Mouse (Mus musculus) heart, embryonic 12.5 days (tissue): ENCODE measurements at regions not wholly inside any gene's neighbourhood (a gene's known extent, or its start where the extent isn't known, plus 50 kb on each side); places are given as distances from the start of the nearest gene placed in this dataset.

Source experiments
- ATAC-seq: fragments of 200-750 bp; cut with Nextera tagmentation; 2 replicates; pipeline ENCODE4 v1.8.0; 2017; ENCODE audit warnings: moderate TSS enrichment, moderate library complexity; ENCODE audit not compliant: insufficient number of reproducible peaks, low FRiP score
- H3K27ac ChIP-seq: fragments of 300-500 bp; sonication (generic); 2 replicates; pipeline ENCODE4 v1.5.1; 2016; ENCODE audit warnings: mild to moderate bottlenecking, moderate library complexity; ENCODE audit not compliant: poor library complexity, severe bottlenecking
- H3K27me3 ChIP-seq: fragments of 300-500 bp; sonication (generic); replicated peaks from 2 replicates; pipeline ENCODE4 v1.6.1; 2016; ENCODE audit warnings: mild to moderate bottlenecking, moderate library complexity
- H3K36me3 ChIP-seq: fragments of 300-500 bp; sonication (generic); 2 replicates; pipeline ENCODE4 v1.6.1; 2016; ENCODE audit warnings: mild to moderate bottlenecking, moderate library complexity
- H3K4me1 ChIP-seq: fragments of 300-500 bp; sonication (generic); replicated peaks from 2 replicates; pipeline ENCODE4 v1.6.1; 2016; ENCODE audit warnings: mild to moderate bottlenecking
- H3K4me2 ChIP-seq: fragments of 300-500 bp; sonication (generic); 2 replicates; pipeline ENCODE4 v1.6.1; 2016; ENCODE audit warnings: mild to moderate bottlenecking, moderate library complexity
- H3K4me3 ChIP-seq: fragments of 300-500 bp; sonication (generic); 2 replicates; pipeline ENCODE4 v1.5.1; 2016; ENCODE audit warnings: mild to moderate bottlenecking
- H3K9ac ChIP-seq: fragments of 300-500 bp; sonication (generic); 2 replicates; pipeline ENCODE4 v1.6.1; 2016; ENCODE audit warnings: mild to moderate bottlenecking, moderate library complexity
- H3K9me3 ChIP-seq: fragments of 300-500 bp; sonication (generic); replicated peaks from 2 replicates; pipeline ENCODE4 v1.6.1; 2016; ENCODE audit warnings: mild to moderate bottlenecking, moderate library complexity
- WGBS: fragments of 180-500 bp; shearing (Covaris S2); methylation state at CpG from one replicate; pipeline ENCODE4 v1.1.7; 2016; 5-methylcytosine and 5-hydroxymethylcytosine counted together

DNA sequence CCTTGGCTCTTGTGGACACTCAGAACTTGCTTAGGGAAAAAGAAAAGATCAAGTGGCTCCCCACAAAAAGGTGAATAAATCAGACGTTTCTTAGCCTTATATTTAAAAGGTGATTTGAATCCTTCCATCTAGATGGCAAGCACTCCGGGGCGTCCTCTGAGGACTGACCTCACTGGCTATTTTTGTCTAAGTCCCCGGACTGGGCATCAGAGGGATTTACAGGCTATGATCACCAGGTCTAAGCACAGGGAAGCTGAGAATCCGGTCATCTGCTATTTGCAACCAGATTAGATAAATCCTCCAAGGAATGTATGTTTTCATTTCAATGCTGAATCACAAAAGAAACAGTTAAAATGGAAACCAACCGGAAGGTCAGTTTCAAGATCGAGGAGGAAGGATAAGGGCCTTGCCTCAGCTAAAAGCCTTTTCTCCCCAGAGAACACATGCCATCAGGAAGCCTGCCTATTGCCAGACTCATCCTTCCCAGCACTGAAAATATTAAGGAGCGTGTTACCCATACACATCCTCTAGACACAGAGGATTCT is 342.1 kb downstream of the Lpin1 start:
- Histone ChIP-seq H3K4me2 (no peak overlapping the region), H3K36me3 (no peaks in the 10 kb centered on the region), H3K4me3 (no peak overlapping the region), H3K27me3 (no peaks in the 10 kb centered on the region), H3K4me1 (peaks cover 25% of the 10 kb centered on the region), H3K9me3 (no peaks in the 10 kb centered on the region), H3K27ac (no peak overlapping the region; the same call in 1 of the 2 replicates), H3K9ac (no peak overlapping the region)
- WGBS = 36% methylated on average over 8 of the region's 8 CpGs
- ATAC-seq = no peak

DNA sequence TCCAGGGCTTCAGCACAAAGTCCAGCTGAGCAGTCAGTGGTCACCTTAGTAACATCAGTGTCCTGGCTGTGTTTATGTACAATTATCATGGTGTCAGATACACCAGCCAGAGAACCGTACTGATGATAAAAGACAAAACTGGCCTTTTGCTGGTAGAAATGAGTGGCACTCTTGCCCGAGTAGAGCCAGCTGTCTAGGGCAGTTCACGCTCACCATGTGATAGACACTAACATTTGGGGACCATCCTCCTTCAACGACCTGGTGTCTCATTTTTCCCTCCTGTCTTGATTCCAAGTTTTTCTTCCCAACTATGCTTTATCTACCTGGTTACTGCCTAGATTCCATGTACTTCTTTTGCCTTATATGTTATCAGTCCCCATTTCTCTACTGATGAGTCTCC is 349.3 kb downstream of the Lpin1 start:
- 64% methylated on average over 4 of the region's 4 CpGs for WGBS
- H3K27me3 ChIP-seq = no peaks in the 10 kb centered on the region
- H3K4me3 ChIP-seq = no peak overlapping the region
- H3K9me3 ChIP-seq = no peaks in the 10 kb centered on the region
- H3K27ac ChIP-seq = no peak overlapping the region
- peaks cover 14% of the 10 kb centered on the region for H3K4me1 ChIP-seq
- ATAC-seq = no peak
- H3K4me2 ChIP-seq = no peak overlapping the region
- H3K9ac ChIP-seq = no peak overlapping the region
- no peaks in the 10 kb centered on the region for H3K36me3 ChIP-seq

DNA sequence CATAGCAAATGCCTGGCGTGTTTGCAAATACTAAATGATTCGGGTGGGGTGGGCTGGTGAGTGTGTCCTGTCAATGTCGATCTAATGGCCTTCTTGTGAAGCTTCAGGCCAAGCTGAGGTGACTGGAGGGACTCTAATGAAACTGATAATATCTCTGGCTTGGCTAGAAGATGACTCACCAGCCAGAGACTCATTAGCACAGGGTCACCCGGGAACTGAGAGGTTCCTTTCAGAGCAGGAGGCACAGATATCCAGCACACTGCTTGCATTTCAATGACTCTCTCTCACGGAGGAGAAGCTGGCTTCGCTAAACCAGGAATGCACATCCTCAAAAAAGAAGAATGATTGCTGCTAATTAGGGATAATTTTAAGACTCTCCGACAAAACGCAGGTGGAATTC is 349.8 kb downstream of the Lpin1 start:
- H3K36me3 ChIP-seq = no peaks in the 10 kb centered on the region
- H3K4me2 ChIP-seq = no peak overlapping the region
- H3K9me3 ChIP-seq = no peaks in the 10 kb centered on the region
- no peak for ATAC-seq
- H3K9ac ChIP-seq = no peak overlapping the region
- WGBS = 53% methylated on average over 8 of the region's 8 CpGs
- H3K4me1 ChIP-seq = peaks cover 14% of the 10 kb centered on the region
- H3K27ac ChIP-seq = no peak overlapping the region
- H3K4me3 ChIP-seq = no peak overlapping the region
- H3K27me3 ChIP-seq = no peaks in the 10 kb centered on the region

DNA sequence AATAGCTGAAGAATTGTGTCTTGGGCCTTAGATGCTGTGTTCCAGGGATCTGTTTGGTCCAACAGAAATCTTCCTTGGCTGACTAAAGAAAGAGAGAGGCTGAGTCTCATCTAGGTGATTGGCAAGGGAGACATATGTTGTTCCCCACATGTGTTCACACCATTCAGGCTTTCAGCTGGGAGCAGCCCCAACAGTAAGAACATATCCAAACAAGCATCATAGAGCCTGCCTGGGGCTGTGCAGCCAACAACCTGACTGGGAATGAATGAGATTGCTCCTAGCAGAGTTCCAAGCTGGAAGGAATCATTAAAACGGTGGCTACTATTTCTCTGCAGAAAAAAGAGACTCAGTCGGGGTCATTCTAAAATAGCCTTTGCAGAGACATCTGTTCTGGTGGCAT is 350.3 kb downstream of the Lpin1 start:
- 80% methylated on average over 2 of the region's 2 CpGs for WGBS
- Histone ChIP-seq H3K9ac (no peak overlapping the region), H3K9me3 (no peaks in the 10 kb centered on the region), H3K4me2 (no peak overlapping the region), H3K4me3 (no peak overlapping the region), H3K4me1 (peaks cover 14% of the 10 kb centered on the region), H3K27me3 (no peaks in the 10 kb centered on the region), H3K27ac (no peak overlapping the region), H3K36me3 (no peaks in the 10 kb centered on the region)
- no peak for ATAC-seq

DNA sequence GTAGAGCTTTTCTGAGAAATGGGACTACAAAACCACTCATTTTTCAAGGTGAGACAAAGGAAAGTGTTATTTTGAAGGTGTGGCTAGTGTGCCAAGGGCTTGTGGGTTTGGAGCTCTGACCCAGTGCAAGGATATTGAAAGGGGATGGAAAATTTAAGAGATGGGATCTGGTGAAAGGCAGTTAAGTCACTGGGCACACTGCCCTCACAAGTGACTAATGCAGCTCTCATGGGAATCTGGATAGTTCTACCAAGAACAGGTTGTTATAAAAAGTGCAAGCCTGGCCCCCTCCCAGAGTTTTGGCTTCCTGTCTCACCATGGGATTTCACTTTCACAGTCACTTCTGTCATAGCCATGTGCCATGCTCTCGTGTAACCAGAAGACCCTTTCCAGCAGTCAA is 360.1 kb downstream of the Lpin1 start:
- 91% methylated on average over 1 of the region's 1 CpGs for WGBS
- Histone ChIP-seq H3K27me3 (no peaks in the 10 kb centered on the region), H3K36me3 (no peaks in the 10 kb centered on the region), H3K9me3 (no peaks in the 10 kb centered on the region), H3K4me2 (no peak overlapping the region), H3K4me3 (no peak overlapping the region), H3K9ac (no peak overlapping the region), H3K27ac (no peak overlapping the region), H3K4me1 (peaks cover 6% of the 10 kb centered on the region; the same call in 1 of the 2 replicates)
- ATAC-seq = no peak

DNA sequence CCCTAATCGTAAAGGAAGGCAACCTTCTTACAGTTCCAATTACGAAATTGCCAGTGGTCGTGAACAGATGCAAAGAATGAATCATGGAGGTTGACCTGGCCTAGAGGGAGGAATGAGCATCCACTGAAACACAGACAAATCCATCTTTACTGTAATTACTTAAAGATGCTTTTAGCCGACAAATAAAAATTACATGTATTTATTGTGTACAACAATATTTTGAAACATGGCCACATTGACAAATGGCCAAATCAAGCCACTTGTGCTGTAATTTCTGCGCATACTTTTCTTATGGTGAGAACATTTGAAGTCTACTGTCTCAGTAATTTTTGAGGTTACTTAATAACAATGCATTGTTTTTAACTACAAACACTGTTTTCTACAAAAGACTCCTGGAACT is 360.7 kb downstream of the Lpin1 start:
- Histone ChIP-seq H3K4me2 (no peak overlapping the region), H3K27me3 (no peaks in the 10 kb centered on the region), H3K4me3 (no peak overlapping the region), H3K36me3 (no peaks in the 10 kb centered on the region), H3K27ac (no peak overlapping the region), H3K4me1 (peaks cover 4% of the 10 kb centered on the region; the same call in 1 of the 2 replicates), H3K9ac (no peak overlapping the region), H3K9me3 (no peaks in the 10 kb centered on the region)
- ATAC-seq = no peak
- WGBS = 91% methylated on average over 5 of the region's 5 CpGs

DNA sequence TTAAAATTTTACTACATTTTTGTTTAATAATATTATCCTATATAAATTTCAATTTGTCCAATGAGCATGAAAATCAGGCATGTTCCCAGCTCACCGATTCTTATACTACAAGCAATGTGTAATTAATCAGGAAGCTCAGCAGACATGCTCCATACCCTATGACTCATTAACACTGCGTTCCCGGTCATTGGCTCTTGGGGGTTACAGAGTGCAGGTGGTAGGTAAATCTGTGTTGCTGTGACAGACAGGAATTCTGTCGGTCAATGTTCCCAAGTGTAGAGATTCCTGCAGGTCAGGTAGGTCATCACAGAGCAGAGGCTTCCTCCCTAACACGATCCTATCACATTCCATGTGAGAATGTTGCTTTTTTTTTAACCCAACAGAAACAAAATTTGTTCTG is 371.0 kb downstream of the Lpin1 start:
- no peak overlapping the region for H3K27ac ChIP-seq
- ATAC-seq = no peak
- H3K4me1 ChIP-seq = no peaks in the 10 kb centered on the region

DNA sequence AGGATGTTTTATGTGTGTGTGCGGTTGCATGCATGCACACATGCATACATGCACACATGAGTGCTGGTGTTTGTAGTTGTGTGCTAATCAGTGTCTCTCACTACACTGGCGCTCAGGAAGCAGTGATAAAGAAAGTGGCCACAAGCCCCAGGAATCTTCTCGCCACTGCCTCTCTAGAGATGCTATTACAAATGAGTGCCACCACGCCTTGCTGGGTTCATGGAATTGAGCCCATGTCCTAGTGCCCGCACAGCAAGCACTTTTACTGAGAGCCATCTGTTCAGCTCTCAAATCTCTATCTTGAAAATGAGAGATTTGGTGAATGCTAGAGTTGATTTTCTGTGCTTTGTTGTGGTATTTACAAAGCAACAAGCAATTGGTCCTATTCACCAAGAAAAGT is 373.3 kb downstream of the Lpin1 start:
- 66% methylated on average over 5 of the region's 5 CpGs for whole genome bisulfite sequencing
- H3K9me3 ChIP-seq = no peaks in the 10 kb centered on the region
- no peaks in the 10 kb centered on the region for H3K27me3 ChIP-seq
- no peaks in the 10 kb centered on the region for H3K4me1 ChIP-seq
- H3K4me2 ChIP-seq = no peak overlapping the region
- H3K9ac ChIP-seq = no peak overlapping the region
- H3K27ac ChIP-seq = no peak overlapping the region
- no peak for ATAC-seq
- H3K36me3 ChIP-seq = no peaks in the 10 kb centered on the region
- no peak overlapping the region for H3K4me3 ChIP-seq

More for the DNA sequence above, 371.0 kb downstream of the Lpin1 start:
- H3K9ac ChIP-seq = no peak overlapping the region
- H3K27me3 ChIP-seq = no peaks in the 10 kb centered on the region
- no peak overlapping the region for H3K4me3 ChIP-seq
- H3K9me3 ChIP-seq = no peaks in the 10 kb centered on the region
- no peak overlapping the region for H3K4me2 ChIP-seq
- 72% methylated on average over 5 of the region's 5 CpGs for WGBS
- no peaks in the 10 kb centered on the region for H3K36me3 ChIP-seq

DNA sequence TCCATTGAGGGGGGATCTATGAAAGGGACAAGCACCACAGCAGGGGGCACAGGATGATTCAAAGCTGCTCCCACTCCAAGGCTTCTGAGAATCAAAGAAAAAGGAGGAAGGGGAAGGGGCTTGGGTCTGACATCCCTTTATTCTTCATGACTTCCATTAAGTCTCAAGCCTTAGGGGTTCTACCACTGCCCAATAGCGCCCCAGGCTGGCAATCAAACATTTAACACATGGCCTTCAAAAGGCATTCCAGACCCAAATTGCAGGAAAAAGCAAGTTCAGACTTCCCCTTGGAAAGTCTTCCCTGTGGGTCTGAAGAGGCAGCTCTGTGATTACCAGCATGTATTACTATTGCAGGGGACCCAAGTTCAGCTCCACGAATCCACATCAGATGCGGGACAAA is 377.2 kb downstream of the Lpin1 start:
- no peak overlapping the region for H3K4me2 ChIP-seq
- no peak overlapping the region for H3K9ac ChIP-seq
- H3K27me3 ChIP-seq = no peaks in the 10 kb centered on the region
- no peak overlapping the region for H3K4me3 ChIP-seq
- no peaks in the 10 kb centered on the region for H3K36me3 ChIP-seq
- no peak for ATAC-seq
- 80% methylated on average over 3 of the region's 3 CpGs for WGBS
- H3K9me3 ChIP-seq = no peaks in the 10 kb centered on the region
- no peaks in the 10 kb centered on the region for H3K4me1 ChIP-seq
- H3K27ac ChIP-seq = no peak overlapping the region

DNA sequence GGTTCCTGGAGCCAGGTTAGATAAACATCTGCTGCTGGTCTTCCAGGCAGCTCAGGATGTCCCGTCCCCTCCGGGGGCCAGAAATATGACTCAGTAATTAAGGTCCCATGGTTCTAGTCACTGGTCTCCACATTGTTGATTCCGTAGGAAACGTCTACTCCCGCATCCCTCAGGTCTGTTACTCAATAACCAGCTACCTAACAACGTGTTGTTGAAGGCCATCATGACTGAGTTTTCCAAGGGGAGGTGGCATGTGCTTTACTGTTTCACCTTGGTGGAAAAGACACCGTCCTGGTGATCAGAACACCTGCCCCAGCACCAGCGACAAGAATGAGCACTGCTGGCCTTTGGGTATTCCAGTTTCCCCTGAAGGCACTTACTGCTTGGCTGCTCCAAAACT is 377.9 kb downstream of the Lpin1 start:
- H3K27me3 ChIP-seq = no peaks in the 10 kb centered on the region
- H3K4me1 ChIP-seq = no peaks in the 10 kb centered on the region
- H3K4me3 ChIP-seq = no peak overlapping the region
- H3K27ac ChIP-seq = no peak overlapping the region
- H3K4me2 ChIP-seq = no peak overlapping the region
- ATAC-seq = no peak
- H3K9me3 ChIP-seq = no peaks in the 10 kb centered on the region
- WGBS = 80% methylated on average over 8 of the region's 8 CpGs
- H3K36me3 ChIP-seq = no peaks in the 10 kb centered on the region
- H3K9ac ChIP-seq = no peak overlapping the region

DNA sequence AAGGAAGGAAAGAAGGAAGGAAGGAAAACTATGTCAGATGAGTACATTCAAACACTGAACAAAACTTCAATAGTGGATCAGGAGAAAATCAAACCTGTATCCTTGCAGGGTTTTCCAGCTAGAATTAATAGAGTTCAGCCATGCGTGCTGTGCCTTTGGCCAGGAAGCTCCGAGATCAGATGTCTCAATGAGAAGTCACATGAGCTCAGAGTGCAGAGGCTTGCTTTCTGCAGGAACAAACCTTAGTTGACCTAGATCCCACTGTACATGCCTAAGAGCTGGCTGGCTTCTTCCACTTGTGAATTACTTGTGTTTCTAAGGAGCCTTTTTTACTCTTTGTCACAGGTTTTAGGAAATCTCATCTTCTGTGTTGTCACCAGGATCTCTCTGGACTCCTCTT is 378.7 kb downstream of the Lpin1 start:
- H3K4me1 ChIP-seq = no peaks in the 10 kb centered on the region
- WGBS = 70% methylated on average over 2 of the region's 2 CpGs
- no peak overlapping the region for H3K9ac ChIP-seq
- no peak overlapping the region for H3K4me2 ChIP-seq
- no peak overlapping the region for H3K27ac ChIP-seq
- no peaks in the 10 kb centered on the region for H3K36me3 ChIP-seq
- ATAC-seq = no peak
- H3K9me3 ChIP-seq = no peaks in the 10 kb centered on the region
- H3K4me3 ChIP-seq = no peak overlapping the region
- H3K27me3 ChIP-seq = no peaks in the 10 kb centered on the region

DNA sequence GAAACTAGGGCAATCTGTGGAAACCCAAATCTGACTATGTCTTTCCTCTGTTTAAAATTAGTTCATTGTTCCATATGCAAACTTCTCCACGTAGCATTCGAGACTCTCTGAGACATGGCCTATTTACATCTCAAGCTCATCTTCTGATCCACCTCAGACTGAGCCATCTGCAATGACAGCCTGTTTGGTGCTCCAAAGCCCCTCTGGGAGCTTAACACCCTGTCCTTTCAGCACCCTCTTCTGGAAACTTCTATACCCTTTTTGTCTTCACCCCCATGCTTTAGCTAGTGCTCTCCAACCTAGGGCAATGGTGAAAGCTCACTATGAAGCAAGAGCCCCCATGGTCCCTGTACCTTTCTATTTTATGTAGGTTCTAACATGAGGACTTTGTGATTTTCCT is 379.7 kb downstream of the Lpin1 start:
- ATAC-seq = no peak
- H3K4me1 ChIP-seq = no peaks in the 10 kb centered on the region
- no peaks in the 10 kb centered on the region for H3K36me3 ChIP-seq
- H3K27ac ChIP-seq = no peak overlapping the region
- H3K9me3 ChIP-seq = no peaks in the 10 kb centered on the region
- no peak overlapping the region for H3K4me2 ChIP-seq
- no peak overlapping the region for H3K4me3 ChIP-seq
- no peaks in the 10 kb centered on the region for H3K27me3 ChIP-seq
- 63% methylated on average over 2 of the region's 2 CpGs for WGBS
- no peak overlapping the region for H3K9ac ChIP-seq
